Mouse (Mus musculus): ENCODE measurements around the gene Tmprss7.

- TF ChIP-seq POLR2A (IDR thresholded peaks at IDR 0.05; ENCODE audit: low read depth, low read length), result no peak
- no peak for TF ChIP-seq CTCF (IDR thresholded peaks at IDR 0.05; ENCODE audit: extremely low read depth, insufficient read depth, insufficient read length, insufficient replicate concordance)
These were observed 35.8 kb downstream of the Tmprss7 start for GRCm38 (mm10) chr16:45657574-45658159.

Measured in spleen, adult 2 months (tissue).